Mouse (Mus musculus) heart, adult 11 months (tissue): ENCODE measurements at regions not wholly inside any gene's neighbourhood (a gene's known extent, or its start where the extent isn't known, plus 50 kb on each side); places are given as distances from the start of the nearest gene placed in this dataset.

Source experiments
- DNase-seq: peaks from one replicate; pipeline ENCODE4 v3.0.0; 2022

DNA sequence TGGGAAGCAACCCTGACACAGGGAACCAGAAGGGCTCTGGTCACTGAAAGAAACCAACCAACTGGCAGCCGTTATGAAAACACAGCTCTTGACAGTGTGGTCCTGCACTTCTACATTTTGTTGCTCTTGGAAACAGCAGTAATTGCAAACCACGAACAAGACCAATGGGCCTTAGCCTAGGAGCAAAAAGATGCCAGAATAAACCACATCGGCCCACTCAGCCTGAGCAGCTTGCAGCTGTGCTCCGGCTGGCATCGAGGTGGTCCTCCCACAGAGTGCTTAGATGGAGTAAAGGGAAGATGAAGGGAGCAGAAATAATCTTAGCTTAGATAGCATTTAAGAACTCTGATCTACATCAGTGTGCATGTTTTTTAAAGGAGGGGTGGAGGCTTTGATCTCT is 138.0 kb downstream of the Usp46 start:
- peak; percentile 66 for DNase-seq

DNA sequence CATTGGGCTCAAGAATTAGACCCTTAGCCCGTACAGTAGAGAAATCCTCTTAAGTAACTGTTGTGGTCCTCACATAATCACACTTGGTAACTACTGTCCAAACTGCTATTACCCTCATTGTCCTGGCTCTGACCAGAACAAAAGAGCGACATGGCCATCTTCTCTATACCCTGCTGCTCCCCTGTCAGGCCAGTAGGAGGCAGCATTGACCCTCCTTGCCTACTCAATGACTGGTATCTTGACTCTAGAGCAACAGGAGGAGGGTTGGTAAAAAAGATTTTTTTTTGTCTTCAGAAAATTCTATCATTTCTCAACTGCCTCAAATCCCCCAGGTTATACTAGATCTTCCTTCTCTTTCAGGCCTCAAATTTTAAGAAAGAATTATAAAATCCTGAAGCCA is 130.4 kb downstream of the Usp46 start:
- peak; percentile 90 for DNase-seq

DNA sequence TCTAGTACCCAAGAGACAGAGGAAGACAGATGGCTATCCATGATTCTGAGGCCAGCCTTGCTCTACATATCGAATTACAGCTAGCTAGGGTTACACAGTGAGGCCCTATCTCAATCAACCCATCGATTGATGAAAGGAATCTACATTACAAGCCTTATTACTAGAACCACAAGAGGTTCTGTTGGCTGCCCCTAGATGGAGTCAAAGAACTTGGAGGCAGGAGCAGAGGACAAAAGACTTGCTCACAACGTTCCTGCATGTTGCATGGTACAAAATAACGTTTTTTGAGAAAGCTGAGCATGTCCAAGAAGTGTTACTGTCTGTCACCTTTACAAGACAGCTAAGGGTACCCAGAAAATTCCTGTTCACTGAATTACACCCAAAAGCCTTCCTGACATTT is 129.8 kb downstream of the Usp46 start:
- DNase-seq, result peak; percentile 17

DNA sequence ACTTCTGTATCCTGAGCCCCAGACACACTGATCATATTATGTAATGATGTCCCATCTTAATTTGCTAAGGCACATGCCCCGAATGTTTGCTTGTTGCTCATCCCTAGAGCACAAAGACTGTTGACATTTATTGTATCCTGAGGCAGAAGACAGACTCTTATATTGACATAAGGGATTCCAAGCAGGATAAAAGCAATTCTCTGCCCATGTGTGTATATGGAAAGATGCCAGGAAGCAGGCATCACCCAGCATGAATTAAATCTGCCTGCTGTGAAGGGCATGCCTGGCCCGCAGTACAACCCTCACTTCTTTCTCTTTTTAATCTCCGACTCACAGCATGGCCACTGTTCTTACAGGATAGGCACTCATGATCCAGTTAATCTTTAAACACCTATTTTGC is 125.3 kb downstream of the Usp46 start:
- DNase-seq, result peak; percentile 51

DNA sequence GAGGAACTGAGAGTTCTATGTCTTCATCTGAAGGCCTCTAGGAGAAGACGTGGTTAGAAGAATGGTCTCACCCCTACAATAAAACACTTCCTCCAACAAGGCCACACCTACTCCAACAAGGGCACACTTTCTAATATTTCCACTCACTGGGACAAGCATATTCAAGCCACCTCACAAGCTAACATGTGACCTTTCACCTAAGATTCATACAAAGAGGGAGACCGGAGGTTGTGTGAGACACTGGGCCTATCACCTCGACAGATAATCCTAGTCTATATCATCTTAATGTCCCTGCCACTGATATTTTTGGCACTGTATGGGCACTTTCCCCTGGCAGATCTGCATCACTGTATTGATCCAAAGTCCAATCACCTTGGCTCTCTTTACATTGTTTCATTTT is 122.6 kb downstream of the Usp46 start:
- DNase-seq, result peak; percentile 66

DNA sequence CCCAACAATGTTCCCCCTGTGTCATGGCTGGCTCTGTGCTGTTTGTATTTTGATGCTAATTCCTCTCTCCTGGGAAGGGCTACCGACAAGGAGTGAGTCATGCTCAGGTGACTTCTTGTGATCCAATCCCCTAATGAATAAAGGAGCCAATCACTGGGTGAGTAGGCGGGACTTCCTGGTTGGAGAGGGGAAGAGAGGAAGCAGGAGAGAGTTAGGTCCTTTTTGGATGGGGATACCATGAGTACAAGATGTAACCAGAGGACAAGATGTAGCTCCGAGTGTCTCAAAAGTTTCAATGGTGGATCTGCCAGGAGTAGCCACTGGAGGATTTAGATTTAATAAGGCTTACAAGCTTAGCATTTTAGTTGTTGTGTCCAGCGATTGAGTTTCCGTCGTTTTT is 122.1 kb downstream of the Usp46 start:
- DNase-seq, result peak; percentile 37

DNA sequence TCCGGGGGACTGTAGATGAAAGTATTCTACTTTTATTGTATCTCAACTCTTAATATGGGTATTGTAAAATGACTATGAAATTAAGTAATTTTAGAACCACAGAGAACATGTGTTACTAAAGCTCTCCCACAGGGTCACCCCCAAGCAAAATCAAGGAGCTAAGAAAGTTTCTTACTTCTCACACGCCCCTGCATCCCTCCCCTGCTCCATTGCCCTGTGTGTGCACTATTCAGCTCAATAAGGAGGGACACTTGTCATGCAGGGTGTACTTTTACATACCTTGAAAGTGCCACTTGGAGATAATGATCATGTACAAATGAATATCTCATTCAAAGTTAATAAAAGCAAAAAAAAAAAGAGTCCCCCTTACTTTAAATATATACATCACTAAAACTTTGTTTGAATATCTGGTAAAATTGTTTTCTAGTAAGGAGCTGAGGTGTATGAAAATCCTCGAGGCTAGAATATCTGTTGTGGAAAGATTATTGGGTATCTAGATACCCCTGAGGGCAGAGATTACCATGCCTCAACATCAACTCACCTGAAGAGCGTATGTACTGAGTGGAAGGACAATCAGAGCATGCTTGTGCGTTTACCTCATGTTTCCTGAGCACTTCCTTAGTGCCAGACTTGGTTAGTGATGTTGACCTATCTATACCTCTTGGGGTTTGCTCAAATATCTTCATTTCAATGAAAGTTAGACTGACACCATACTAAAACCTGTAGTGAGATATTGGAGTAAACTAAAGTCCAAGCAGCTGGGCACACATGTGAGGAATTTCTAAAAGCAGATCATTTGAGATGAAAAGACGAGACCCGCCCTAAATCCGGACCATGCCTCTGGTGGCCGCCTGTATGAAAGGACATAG is 120.0 kb downstream of the Usp46 start:
- DNase-seq, result peak; percentile 41
